Mouse (Mus musculus): ENCODE measurements at regions not wholly inside any gene's neighbourhood (a gene's known extent, or its start where the extent isn't known, plus 50 kb on each side); places are given as distances from the start of the nearest gene placed in this dataset.

- Histone ChIP-seq H3K4me3 (ENCODE audit: low read depth, low read length) (no peak overlapping the region), H3K4me1 (ENCODE audit: control insufficient read depth, insufficient read depth, low read length) (no peaks in the 10 kb centered on the region), H3K27ac (replicated peaks; ENCODE audit: low read depth, low read length) (no peak overlapping the region), H3K9ac (replicated peaks; ENCODE audit: low read length) (no peak overlapping the region), H3K27me3 (ENCODE audit: control insufficient read depth, insufficient read depth, low read length) (no peaks in the 10 kb centered on the region), H3K36me3 (replicated peaks; ENCODE audit: control insufficient read depth, insufficient read depth, low read depth, low read length) (no peaks in the 10 kb centered on the region), H3K9me3 (replicated peaks; ENCODE audit: control insufficient read depth, low read length) (no peaks in the 10 kb centered on the region), H3K4me2 (ENCODE audit: low read depth, low read length) (no peak overlapping the region)
- ATAC-seq (replicated peaks; ENCODE audit: insufficient number of reproducible peaks, low FRiP score, low TSS enrichment, low read depth) (peak; percentile 65; the same call in 1 of the 2 replicates), DNase-seq (ENCODE audit: low spot score) (no peak)
- 85% methylated on average over 11 of the region's 11 CpGs for WGBS
These were observed 343.8 kb downstream of the Tmem161b start for GRCm38 (mm10) chr13:84565644-84566532.

- no peak overlapping the region for H3K4me2 ChIP-seq (ENCODE audit: low read depth, low read length)
- 67% methylated on average over 6 of the region's 6 CpGs for WGBS
- no peak for ATAC-seq (replicated peaks; ENCODE audit: insufficient number of reproducible peaks, low FRiP score, low TSS enrichment, low read depth)
These were observed 344.4 kb downstream of the Tmem161b start for GRCm38 (mm10) chr13:84566533-84566832.

GRCm38 (mm10) chr13:84569371-84569770 is 347.3 kb downstream of the Tmem161b start:
- Histone ChIP-seq H3K4me3 (ENCODE audit: low read depth, low read length) (no peak overlapping the region), H3K27ac (replicated peaks; ENCODE audit: low read depth, low read length) (no peak overlapping the region), H3K36me3 (replicated peaks; ENCODE audit: control insufficient read depth, insufficient read depth, low read depth, low read length) (no peaks in the 10 kb centered on the region), H3K4me2 (ENCODE audit: low read depth, low read length) (no peak overlapping the region), H3K4me1 (ENCODE audit: control insufficient read depth, insufficient read depth, low read length) (no peaks in the 10 kb centered on the region), H3K9ac (replicated peaks; ENCODE audit: low read length) (no peak overlapping the region), H3K27me3 (ENCODE audit: control insufficient read depth, insufficient read depth, low read length) (no peaks in the 10 kb centered on the region), H3K9me3 (replicated peaks; ENCODE audit: control insufficient read depth, low read length) (no peaks in the 10 kb centered on the region)
- no peak for DNase-seq (ENCODE audit: low spot score)
- ATAC-seq (replicated peaks; ENCODE audit: insufficient number of reproducible peaks, low FRiP score, low TSS enrichment, low read depth) = no peak

More at GRCm38 (mm10) chr13:84566533-84566832, 344.4 kb downstream of the Tmem161b start:
- H3K27ac ChIP-seq (replicated peaks; ENCODE audit: low read depth, low read length) = no peak overlapping the region
- no peaks in the 10 kb centered on the region for H3K4me1 ChIP-seq (ENCODE audit: control insufficient read depth, insufficient read depth, low read length)
- no peaks in the 10 kb centered on the region for H3K36me3 ChIP-seq (replicated peaks; ENCODE audit: control insufficient read depth, insufficient read depth, low read depth, low read length)
- no peak overlapping the region for H3K4me3 ChIP-seq (ENCODE audit: low read depth, low read length)
- H3K9me3 ChIP-seq (replicated peaks; ENCODE audit: control insufficient read depth, low read length) = no peaks in the 10 kb centered on the region
- no peak overlapping the region for H3K9ac ChIP-seq (replicated peaks; ENCODE audit: low read length)
- no peaks in the 10 kb centered on the region for H3K27me3 ChIP-seq (ENCODE audit: control insufficient read depth, insufficient read depth, low read length)
- DNase-seq (ENCODE audit: low spot score) = no peak

GRCm38 (mm10) chr13:84570206-84570605 is 348.1 kb downstream of the Tmem161b start:
- no peak for ATAC-seq (replicated peaks; ENCODE audit: insufficient number of reproducible peaks, low FRiP score, low TSS enrichment, low read depth)

GRCm38 (mm10) chr13:84570984-84571844 is 349.1 kb downstream of the Tmem161b start:
- no peaks in the 10 kb centered on the region for H3K4me1 ChIP-seq (ENCODE audit: control insufficient read depth, insufficient read depth, low read length)
- WGBS = 33% methylated on average over 10 of the region's 10 CpGs
- H3K9ac ChIP-seq (replicated peaks; ENCODE audit: low read length) = no peak overlapping the region
- no peak overlapping the region for H3K4me3 ChIP-seq (ENCODE audit: low read depth, low read length)
- H3K27me3 ChIP-seq (ENCODE audit: control insufficient read depth, insufficient read depth, low read length) = no peaks in the 10 kb centered on the region
- peak; percentile 66 for DNase-seq (ENCODE audit: low spot score)
- H3K9me3 ChIP-seq (replicated peaks; ENCODE audit: control insufficient read depth, low read length) = no peaks in the 10 kb centered on the region
- H3K4me2 ChIP-seq (ENCODE audit: low read depth, low read length) = no peak overlapping the region
- no peak overlapping the region for H3K27ac ChIP-seq (replicated peaks; ENCODE audit: low read depth, low read length)
- no peaks in the 10 kb centered on the region for H3K36me3 ChIP-seq (replicated peaks; ENCODE audit: control insufficient read depth, insufficient read depth, low read depth, low read length)
- peak; percentile 94 for ATAC-seq (replicated peaks; ENCODE audit: insufficient number of reproducible peaks, low FRiP score, low TSS enrichment, low read depth)

More at GRCm38 (mm10) chr13:84570206-84570605, 348.1 kb downstream of the Tmem161b start:
- H3K4me3 ChIP-seq (ENCODE audit: low read depth, low read length) = no peak overlapping the region
- H3K27ac ChIP-seq (replicated peaks; ENCODE audit: low read depth, low read length) = no peak overlapping the region
- H3K4me2 ChIP-seq (ENCODE audit: low read depth, low read length) = no peak overlapping the region
- WGBS = 88% methylated on average over 2 of the region's 2 CpGs
- no peaks in the 10 kb centered on the region for H3K4me1 ChIP-seq (ENCODE audit: control insufficient read depth, insufficient read depth, low read length)
- no peaks in the 10 kb centered on the region for H3K9me3 ChIP-seq (replicated peaks; ENCODE audit: control insufficient read depth, low read length)
- H3K36me3 ChIP-seq (replicated peaks; ENCODE audit: control insufficient read depth, insufficient read depth, low read depth, low read length) = no peaks in the 10 kb centered on the region
- no peak overlapping the region for H3K9ac ChIP-seq (replicated peaks; ENCODE audit: low read length)
- DNase-seq (ENCODE audit: low spot score) = no peak
- no peaks in the 10 kb centered on the region for H3K27me3 ChIP-seq (ENCODE audit: control insufficient read depth, insufficient read depth, low read length)

- Histone ChIP-seq H3K4me3 (ENCODE audit: low read depth, low read length) (no peak overlapping the region), H3K27ac (replicated peaks; ENCODE audit: low read depth, low read length) (no peak overlapping the region), H3K4me2 (ENCODE audit: low read depth, low read length) (no peak overlapping the region), H3K36me3 (replicated peaks; ENCODE audit: control insufficient read depth, insufficient read depth, low read depth, low read length) (no peaks in the 10 kb centered on the region), H3K4me1 (ENCODE audit: control insufficient read depth, insufficient read depth, low read length) (no peaks in the 10 kb centered on the region), H3K9ac (replicated peaks; ENCODE audit: low read length) (no peak overlapping the region), H3K9me3 (replicated peaks; ENCODE audit: control insufficient read depth, low read length) (no peaks in the 10 kb centered on the region), H3K27me3 (ENCODE audit: control insufficient read depth, insufficient read depth, low read length) (no peaks in the 10 kb centered on the region)
- 78% methylated on average over 3 of the region's 3 CpGs for WGBS
- DNase-seq (ENCODE audit: low spot score) (no peak), ATAC-seq (replicated peaks; ENCODE audit: insufficient number of reproducible peaks, low FRiP score, low TSS enrichment, low read depth) (peak; percentile 17; the same call in 1 of the 2 replicates)
These were observed 349.7 kb downstream of the Tmem161b start for GRCm38 (mm10) chr13:84571845-84572193.

GRCm38 (mm10) chr13:84572231-84572630 is 350.1 kb downstream of the Tmem161b start:
- Histone ChIP-seq H3K9ac (replicated peaks; ENCODE audit: low read length) (no peak overlapping the region), H3K4me1 (ENCODE audit: control insufficient read depth, insufficient read depth, low read length) (no peaks in the 10 kb centered on the region), H3K9me3 (replicated peaks; ENCODE audit: control insufficient read depth, low read length) (no peaks in the 10 kb centered on the region), H3K4me2 (ENCODE audit: low read depth, low read length) (no peak overlapping the region), H3K27me3 (ENCODE audit: control insufficient read depth, insufficient read depth, low read length) (no peaks in the 10 kb centered on the region), H3K4me3 (ENCODE audit: low read depth, low read length) (no peak overlapping the region), H3K27ac (replicated peaks; ENCODE audit: low read depth, low read length) (no peak overlapping the region), H3K36me3 (replicated peaks; ENCODE audit: control insufficient read depth, insufficient read depth, low read depth, low read length) (no peaks in the 10 kb centered on the region)
- no peak for ATAC-seq (replicated peaks; ENCODE audit: insufficient number of reproducible peaks, low FRiP score, low TSS enrichment, low read depth)
- 81% methylated on average over 2 of the region's 2 CpGs for WGBS
- DNase-seq (ENCODE audit: low spot score) = no peak

- no peak for DNase-seq (ENCODE audit: low spot score)
- no peak overlapping the region for H3K4me3 ChIP-seq (ENCODE audit: low read depth, low read length)
- no peak overlapping the region for H3K4me2 ChIP-seq (ENCODE audit: low read depth, low read length)
- ATAC-seq (replicated peaks; ENCODE audit: insufficient number of reproducible peaks, low FRiP score, low TSS enrichment, low read depth) = no peak
- H3K27me3 ChIP-seq (ENCODE audit: control insufficient read depth, insufficient read depth, low read length) = no peaks in the 10 kb centered on the region
- H3K9me3 ChIP-seq (replicated peaks; ENCODE audit: control insufficient read depth, low read length) = no peaks in the 10 kb centered on the region
- no peaks in the 10 kb centered on the region for H3K4me1 ChIP-seq (ENCODE audit: control insufficient read depth, insufficient read depth, low read length)
- H3K27ac ChIP-seq (replicated peaks; ENCODE audit: low read depth, low read length) = no peak overlapping the region
- H3K9ac ChIP-seq (replicated peaks; ENCODE audit: low read length) = no peak overlapping the region
- H3K36me3 ChIP-seq (replicated peaks; ENCODE audit: control insufficient read depth, insufficient read depth, low read depth, low read length) = no peaks in the 10 kb centered on the region
These were observed 374.6 kb downstream of the Tmem161b start for GRCm38 (mm10) chr13:84596585-84597142.
